Mouse (Mus musculus): ENCODE measurements around the gene Ercc8. TPM values are rescaled to one million over a fixed set of nuclear protein-coding genes. Genes with fewer than 3 reads are reported as not detected.

Gene Ercc8
- polyA plus RNA-seq, 1 experiment from 2014 or later: 32.6 TPM

DNA sequence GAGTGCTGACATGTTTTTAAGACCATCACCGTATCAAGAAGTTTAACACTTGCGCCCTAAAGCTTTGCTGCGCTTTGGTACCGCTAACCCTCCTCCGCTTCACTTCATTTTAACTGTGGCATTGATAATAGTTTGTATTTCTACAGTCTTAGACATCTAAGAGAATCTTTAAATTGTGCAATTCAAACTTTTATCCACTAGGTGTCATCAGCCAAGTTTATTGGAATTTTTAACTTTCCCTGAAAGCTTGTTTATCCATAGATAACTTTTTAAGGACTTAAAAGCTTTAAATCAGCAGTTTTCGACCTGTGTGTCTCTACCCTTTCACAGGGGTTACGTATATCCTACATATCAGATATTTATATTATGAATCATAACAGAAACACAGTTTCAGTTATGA lies 1.4 kb downstream of the Ercc8 start:
- 64% methylated on average over 7 of the region's 7 CpGs for WGBS
- no peak for ATAC-seq (replicated peaks)
- H3K9me3 ChIP-seq: no peaks in the 10 kb centered on the region
- H3K4me1 ChIP-seq: peaks cover 15% of the 10 kb centered on the region
- peak overlapping the region; percentile 12; the same call in 1 of the 2 replicates for H3K4me2 ChIP-seq (replicated peaks)
- 0 out of 2 replicates have a peak overlapping the region, but pooled peaks have one; percentile 13 for H3K4me3 ChIP-seq
- H3K36me3 ChIP-seq: peaks cover 11% of the 10 kb centered on the region
- H3K9ac ChIP-seq (replicated peaks): no peak overlapping the region
- H3K27ac ChIP-seq (replicated peaks): no peak overlapping the region
- no peaks in the 10 kb centered on the region for H3K27me3 ChIP-seq

DNA sequence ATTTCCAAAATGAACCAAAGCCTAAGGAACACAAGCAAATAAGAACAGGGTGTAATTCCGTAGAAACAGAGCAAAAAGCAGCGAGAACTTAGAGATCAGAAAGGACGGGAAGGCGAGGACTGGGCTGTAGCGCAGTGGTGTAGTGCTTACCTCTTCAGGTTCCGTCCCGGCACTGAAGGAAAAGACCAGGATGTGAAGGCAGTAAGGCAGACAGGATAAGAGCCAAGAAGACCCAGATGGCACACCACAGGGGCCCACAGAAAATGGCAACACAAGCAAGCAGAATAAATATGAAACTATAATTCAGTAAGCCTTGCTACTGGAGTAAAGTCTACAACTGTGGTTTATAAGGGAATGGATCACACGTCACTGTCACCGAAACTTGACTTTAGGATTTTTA lies 5.4 kb downstream of the Ercc8 start:
- Histone ChIP-seq H3K9ac (replicated peaks) (no peak overlapping the region), H3K36me3 (peaks cover 11% of the 10 kb centered on the region), H3K27ac (replicated peaks) (no peak overlapping the region), H3K4me3 (no peak overlapping the region), H3K27me3 (no peaks in the 10 kb centered on the region), H3K4me1 (peaks cover 9% of the 10 kb centered on the region), H3K4me2 (replicated peaks) (no peak overlapping the region), H3K9me3 (no peaks in the 10 kb centered on the region)
- 85% methylated on average over 9 of the region's 9 CpGs for WGBS
- ATAC-seq (replicated peaks): no peak

- H3K36me3 ChIP-seq: peaks cover 11% of the 10 kb centered on the region
- H3K4me3 ChIP-seq: no peak overlapping the region
- ATAC-seq (replicated peaks): no peak
Measured at GRCm38 (mm10) chr13:108164621-108165020, 6.1 kb downstream of the Ercc8 start.

GRCm38 (mm10) chr13:108170002-108170401 lies 11.5 kb downstream of the Ercc8 start:
- no peaks in the 10 kb centered on the region for H3K27me3 ChIP-seq
- no peak overlapping the region for H3K4me3 ChIP-seq
- no peak overlapping the region for H3K27ac ChIP-seq (replicated peaks)
- H3K4me2 ChIP-seq (replicated peaks): no peak overlapping the region
- ATAC-seq (replicated peaks): no peak
- no peak overlapping the region for H3K9ac ChIP-seq (replicated peaks)
- no peaks in the 10 kb centered on the region for H3K4me1 ChIP-seq
- H3K9me3 ChIP-seq: no peaks in the 10 kb centered on the region
- WGBS: 96% methylated on average over 1 of the region's 1 CpGs
- peaks cover 32% of the 10 kb centered on the region for H3K36me3 ChIP-seq

More at GRCm38 (mm10) chr13:108164621-108165020, 6.1 kb downstream of the Ercc8 start:
- 92% methylated on average over 3 of the region's 3 CpGs for WGBS
- Histone ChIP-seq H3K9ac (replicated peaks) (no peak overlapping the region), H3K27ac (replicated peaks) (no peak overlapping the region), H3K27me3 (no peaks in the 10 kb centered on the region), H3K9me3 (no peaks in the 10 kb centered on the region), H3K4me1 (peaks cover 3% of the 10 kb centered on the region), H3K4me2 (replicated peaks) (no peak overlapping the region)

DNA sequence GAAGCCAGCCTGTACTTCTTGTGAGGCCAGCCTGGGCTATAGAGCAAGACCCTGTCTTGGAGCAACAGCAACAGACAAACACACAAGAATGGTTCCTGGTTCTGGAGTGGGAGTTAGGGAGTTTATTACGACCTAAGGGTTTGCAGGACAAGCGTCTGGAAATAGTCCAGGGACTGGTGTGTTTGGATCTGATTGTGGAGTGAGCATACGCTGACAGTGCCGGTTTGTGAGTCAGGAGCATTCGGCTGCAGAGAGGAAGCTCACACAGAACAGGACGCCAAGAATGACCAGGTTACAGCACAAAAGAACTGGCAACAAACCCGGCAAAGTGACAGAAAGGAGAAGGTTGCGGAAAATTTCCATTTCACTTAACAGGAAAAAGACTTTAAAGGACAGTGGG lies 12.0 kb downstream of the Ercc8 start:
- WGBS: 89% methylated on average over 8 of the region's 8 CpGs
- ATAC-seq (replicated peaks): no peak

GRCm38 (mm10) chr13:108179618-108180017 lies 21.1 kb downstream of the Ercc8 start:
- Histone ChIP-seq H3K27ac (replicated peaks) (no peak overlapping the region), H3K4me2 (replicated peaks) (no peak overlapping the region), H3K9ac (replicated peaks) (no peak overlapping the region), H3K9me3 (no peaks in the 10 kb centered on the region), H3K4me3 (no peak overlapping the region), H3K4me1 (no peaks in the 10 kb centered on the region), H3K27me3 (no peaks in the 10 kb centered on the region), H3K36me3 (peaks cover 64% of the 10 kb centered on the region)
- ATAC-seq (replicated peaks): no peak
- 91% methylated on average over 8 of the region's 8 CpGs for WGBS

More for the DNA sequence above, 12.0 kb downstream of the Ercc8 start:
- Histone ChIP-seq H3K27ac (replicated peaks) (no peak overlapping the region), H3K9ac (replicated peaks) (no peak overlapping the region), H3K4me1 (no peaks in the 10 kb centered on the region), H3K4me3 (no peak overlapping the region), H3K27me3 (no peaks in the 10 kb centered on the region), H3K4me2 (replicated peaks) (no peak overlapping the region), H3K36me3 (peaks cover 36% of the 10 kb centered on the region), H3K9me3 (no peaks in the 10 kb centered on the region)

GRCm38 (mm10) chr13:108180821-108181220 lies 22.3 kb downstream of the Ercc8 start:
- 85% methylated on average over 5 of the region's 5 CpGs for WGBS

DNA sequence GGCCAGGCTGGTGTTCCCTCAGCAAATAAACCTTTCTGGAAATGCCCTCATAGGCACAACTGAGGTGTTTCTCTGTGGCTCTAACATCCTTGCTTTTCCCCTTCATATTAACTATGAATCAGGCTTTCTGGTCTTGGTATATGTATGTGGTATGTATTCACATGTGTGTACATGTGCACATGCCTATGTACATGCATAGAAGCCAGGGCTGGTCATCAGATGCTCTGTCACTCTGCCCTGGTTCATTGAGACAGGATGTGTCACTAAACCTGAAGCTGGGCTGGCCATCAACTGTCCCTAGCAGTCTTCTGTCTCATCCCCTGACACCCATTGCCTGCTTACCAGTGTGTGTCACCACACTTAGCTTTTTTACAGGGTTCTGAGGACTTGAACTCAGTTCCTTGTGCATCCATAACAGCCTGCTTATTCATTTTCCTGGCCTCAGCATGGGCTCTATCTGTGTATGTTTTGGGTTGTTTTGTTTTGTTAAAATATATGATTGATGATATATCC lies 26.3 kb downstream of the Ercc8 start:
- H3K9ac ChIP-seq (replicated peaks): no peak overlapping the region
- no peak overlapping the region for H3K4me3 ChIP-seq
- H3K27ac ChIP-seq (replicated peaks): no peak overlapping the region
- H3K36me3 ChIP-seq: peaks cover 51% of the 10 kb centered on the region
- no peaks in the 10 kb centered on the region for H3K27me3 ChIP-seq
- no peaks in the 10 kb centered on the region for H3K9me3 ChIP-seq
- no peak overlapping the region for H3K4me2 ChIP-seq (replicated peaks)
- ATAC-seq (replicated peaks): no peak
- H3K4me1 ChIP-seq: no peaks in the 10 kb centered on the region

More at GRCm38 (mm10) chr13:108180821-108181220, 22.3 kb downstream of the Ercc8 start:
- ATAC-seq (replicated peaks): no peak
- Histone ChIP-seq H3K9ac (replicated peaks) (no peak overlapping the region), H3K4me3 (no peak overlapping the region), H3K36me3 (peaks cover 65% of the 10 kb centered on the region), H3K9me3 (no peaks in the 10 kb centered on the region), H3K27me3 (no peaks in the 10 kb centered on the region), H3K4me2 (replicated peaks) (no peak overlapping the region), H3K4me1 (no peaks in the 10 kb centered on the region), H3K27ac (replicated peaks) (no peak overlapping the region)

DNA sequence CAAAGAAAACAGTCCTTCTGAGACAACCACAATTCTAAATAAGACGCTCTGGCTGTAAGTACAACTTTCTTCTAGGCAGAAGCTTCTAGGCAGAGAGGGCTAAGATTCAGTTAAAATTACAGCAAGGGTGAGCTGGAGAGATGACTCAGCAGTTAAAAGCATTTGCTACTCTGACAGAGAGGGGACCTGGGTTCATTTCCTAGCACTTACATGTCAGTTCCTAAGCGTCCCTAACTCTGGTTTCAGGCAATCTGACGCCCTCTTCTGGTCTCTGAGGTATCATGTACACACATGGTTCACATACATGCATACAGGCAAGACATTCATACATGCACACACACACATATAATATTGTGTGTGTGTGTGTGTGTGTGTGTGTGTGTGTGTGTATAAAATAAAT lies 27.0 kb downstream of the Ercc8 start:
- H3K27me3 ChIP-seq: no peaks in the 10 kb centered on the region

DNA sequence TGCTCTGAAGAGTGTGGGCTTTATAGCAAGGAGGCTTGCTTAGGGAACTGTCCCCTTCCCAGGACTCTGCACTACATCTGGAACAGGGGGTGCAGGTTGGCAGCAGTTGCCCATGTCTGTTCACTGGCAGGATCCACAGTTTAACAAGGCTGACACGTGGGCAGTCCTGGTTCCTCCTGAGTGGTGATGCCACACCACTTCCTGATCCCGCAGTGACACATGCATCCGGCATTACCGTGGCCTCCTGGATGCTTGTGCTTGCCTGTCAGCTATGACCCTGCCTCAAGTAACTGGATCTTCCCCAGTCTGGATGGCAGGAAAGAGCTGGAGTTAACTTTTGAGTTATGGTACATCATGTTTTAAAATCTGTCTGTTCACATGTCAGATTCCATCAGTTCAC lies 29.5 kb downstream of the Ercc8 start:
- WGBS: 90% methylated on average over 4 of the region's 4 CpGs
- Histone ChIP-seq H3K4me3 (no peak overlapping the region), H3K4me1 (no peaks in the 10 kb centered on the region), H3K27me3 (no peaks in the 10 kb centered on the region), H3K4me2 (replicated peaks) (no peak overlapping the region), H3K9ac (replicated peaks) (no peak overlapping the region), H3K36me3 (peaks cover 28% of the 10 kb centered on the region), H3K27ac (replicated peaks) (no peak overlapping the region), H3K9me3 (no peaks in the 10 kb centered on the region)
- no peak for ATAC-seq (replicated peaks)

More for the DNA sequence above, 27.0 kb downstream of the Ercc8 start:
- Histone ChIP-seq H3K4me3 (no peak overlapping the region), H3K9ac (replicated peaks) (no peak overlapping the region), H3K4me1 (no peaks in the 10 kb centered on the region), H3K36me3 (peaks cover 49% of the 10 kb centered on the region), H3K9me3 (no peaks in the 10 kb centered on the region), H3K4me2 (replicated peaks) (no peak overlapping the region), H3K27ac (replicated peaks) (no peak overlapping the region)
- ATAC-seq (replicated peaks): no peak
- WGBS: 95% methylated on average over 3 of the region's 3 CpGs

DNA sequence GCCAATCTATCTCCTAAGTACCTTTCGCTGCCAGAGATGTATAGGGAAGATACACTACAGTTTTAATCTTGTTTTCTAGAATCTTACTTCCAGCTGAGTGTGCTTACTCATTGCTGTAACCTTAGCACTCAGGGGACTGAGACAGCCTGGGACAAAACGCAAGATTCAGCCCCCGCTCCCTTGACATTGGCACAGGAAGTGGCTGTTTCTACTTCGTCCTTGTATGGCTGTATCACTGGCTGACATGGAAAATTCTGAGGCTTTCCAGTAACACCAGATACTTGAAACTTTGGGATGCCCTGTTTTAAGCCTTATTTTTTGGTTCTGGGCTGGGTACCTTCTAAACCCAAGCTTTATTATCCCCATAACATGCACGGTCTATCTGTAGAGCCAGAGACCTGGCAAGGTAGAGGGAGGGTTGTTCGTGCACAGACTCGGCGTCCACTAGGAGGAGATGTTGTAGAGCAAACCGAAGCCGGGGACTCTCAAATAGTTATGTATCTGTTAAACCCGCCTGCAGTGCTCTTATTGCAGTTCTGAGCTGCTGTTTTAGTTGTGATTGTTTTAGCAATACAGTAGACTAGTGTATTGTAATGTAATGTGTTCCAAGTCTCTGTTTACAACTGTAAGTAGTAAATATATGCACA lies 32.7 kb downstream of the Ercc8 start:
- Histone ChIP-seq H3K9ac (replicated peaks) (no peak overlapping the region), H3K27ac (replicated peaks) (no peak overlapping the region), H3K9me3 (no peaks in the 10 kb centered on the region), H3K27me3 (no peaks in the 10 kb centered on the region), H3K36me3 (peaks cover 25% of the 10 kb centered on the region), H3K4me1 (no peaks in the 10 kb centered on the region), H3K4me3 (no peak overlapping the region), H3K4me2 (replicated peaks) (no peak overlapping the region)
- WGBS: 65% methylated on average over 11 of the region's 11 CpGs
- peak; percentile 64; the same call in 1 of the 2 replicates for ATAC-seq (replicated peaks)

DNA sequence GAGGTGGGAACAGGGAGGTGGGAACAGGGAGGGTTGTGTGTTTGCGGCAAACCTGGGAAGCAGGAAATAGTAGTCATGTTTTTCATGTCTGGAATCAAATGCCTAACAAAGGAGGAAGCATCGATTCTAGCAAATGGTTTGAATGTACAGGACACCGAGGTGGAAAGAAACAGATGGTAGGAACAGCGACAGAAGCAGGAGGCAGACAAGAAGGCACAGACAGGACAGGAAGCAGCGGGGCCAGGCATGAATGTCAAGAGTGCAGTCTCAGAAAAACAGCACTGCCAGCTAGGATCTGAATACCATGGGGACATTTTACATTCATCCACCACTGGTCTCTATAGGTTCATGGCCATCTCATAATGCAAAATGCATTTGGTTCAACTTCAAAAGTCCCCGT lies 36.9 kb downstream of the Ercc8 start:
- Histone ChIP-seq H3K4me3 (no peak overlapping the region), H3K27me3 (no peaks in the 10 kb centered on the region), H3K4me2 (replicated peaks) (no peak overlapping the region), H3K9ac (replicated peaks) (no peak overlapping the region), H3K27ac (replicated peaks) (no peak overlapping the region), H3K36me3 (peaks cover 20% of the 10 kb centered on the region), H3K4me1 (no peaks in the 10 kb centered on the region), H3K9me3 (no peaks in the 10 kb centered on the region)
- WGBS: 86% methylated on average over 6 of the region's 6 CpGs
- no peak for ATAC-seq (replicated peaks)

DNA sequence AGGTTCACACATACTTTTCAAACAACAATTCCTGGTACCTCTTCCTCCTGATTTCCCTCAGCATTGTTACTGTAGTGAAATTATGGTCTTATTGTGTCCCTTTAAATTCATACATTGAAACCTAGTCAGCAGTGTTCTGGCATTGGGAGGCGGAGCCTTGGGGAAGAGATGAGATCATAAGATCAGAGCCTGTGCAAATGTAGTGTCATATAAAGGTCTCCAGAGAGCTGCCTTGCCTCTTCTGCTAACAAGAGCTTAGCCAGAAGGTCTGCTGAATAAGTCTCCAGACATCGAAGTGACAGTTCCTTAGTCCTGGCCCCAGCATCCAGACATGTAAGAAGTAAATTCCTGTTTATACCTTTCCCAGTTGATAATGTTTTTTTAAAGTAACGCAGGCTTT lies 46.3 kb downstream of the Ercc8 start:
- no peak overlapping the region for H3K4me2 ChIP-seq (replicated peaks)
- H3K27me3 ChIP-seq: no peaks in the 10 kb centered on the region
- ATAC-seq (replicated peaks): no peak
- H3K4me3 ChIP-seq: no peak overlapping the region
- H3K4me1 ChIP-seq: no peaks in the 10 kb centered on the region
- H3K9ac ChIP-seq (replicated peaks): no peak overlapping the region
- H3K36me3 ChIP-seq: no peaks in the 10 kb centered on the region
- no peaks in the 10 kb centered on the region for H3K9me3 ChIP-seq
- no peak overlapping the region for H3K27ac ChIP-seq (replicated peaks)
- WGBS: 91% methylated on average over 3 of the region's 3 CpGs
